Mouse (Mus musculus) embryo, embryonic 10.5 days (tissue): ENCODE measurements around the gene Farsb.
"Not testable (repeated sequence)": the region's sequence is repeated elsewhere in the genome, so short reads cannot be mapped to it uniquely, and the experiment has no call there.

ENCODE experiments used
- DNase-seq: peaks from one replicate; pipeline ENCODE4 v3.0.0-alpha.2; 2015; ENCODE audit warnings: low spot score

The Farsb gene

GRCm38 (mm10) chr1:78488752-78489492, at the start of gene Farsb:
Gene Farsb (minus strand): TSS chr1:78488897.
- DNase-seq: peak; percentile 94

GRCm38 (mm10) chr1:78538396-78538795, 49.7 kb upstream of the Farsb start:
- DNase-seq: no peak

GRCm38 (mm10) chr1:78537494-78538010, 48.9 kb upstream of the Farsb start:
- DNase-seq: peak; percentile 46

DNA sequence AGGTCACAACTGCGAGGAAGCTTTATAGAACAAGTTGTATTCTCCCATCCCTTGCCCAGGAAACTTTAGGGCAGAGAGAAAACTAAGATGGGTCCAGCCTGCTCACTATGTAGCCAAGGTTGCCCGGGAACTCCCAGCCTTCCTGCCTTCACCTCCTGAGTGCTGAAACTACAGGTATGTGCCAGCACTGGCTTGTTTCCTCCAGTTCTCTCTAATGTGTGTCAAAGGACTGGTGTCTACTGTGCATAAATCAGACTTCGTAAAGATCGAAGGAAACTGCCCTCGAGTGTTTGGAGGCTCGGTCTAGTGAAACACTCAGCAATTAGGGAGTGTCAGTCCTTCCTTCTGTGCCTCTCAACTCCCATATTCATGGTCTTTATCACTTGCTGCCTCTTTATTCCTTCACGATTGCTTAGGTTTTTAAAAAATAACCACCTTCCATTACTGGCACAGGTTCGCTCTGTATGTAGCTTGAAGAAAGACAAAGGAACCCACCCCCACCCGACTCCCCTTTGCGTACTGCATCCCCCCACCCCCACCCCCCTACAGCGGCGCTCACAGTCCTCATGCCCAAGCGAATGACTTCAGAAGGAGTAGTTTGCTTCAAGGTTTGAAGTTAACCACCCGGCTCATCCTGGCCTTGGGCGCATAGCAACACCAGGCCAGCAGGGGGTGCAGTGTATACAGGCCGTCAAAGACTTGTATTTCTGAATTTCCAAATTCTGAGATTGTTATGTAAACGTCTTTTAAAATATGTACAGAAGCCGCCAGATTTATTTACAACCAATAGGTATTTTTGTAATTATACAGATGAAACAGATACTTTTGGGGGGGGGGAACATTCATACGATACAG, 47.8 kb upstream of the Farsb start:
- peak; percentile 85 for DNase-seq

- DNase-seq: no peak
Observed at GRCm38 (mm10) chr1:78534428-78535150, 45.9 kb upstream of the Farsb start.

DNA sequence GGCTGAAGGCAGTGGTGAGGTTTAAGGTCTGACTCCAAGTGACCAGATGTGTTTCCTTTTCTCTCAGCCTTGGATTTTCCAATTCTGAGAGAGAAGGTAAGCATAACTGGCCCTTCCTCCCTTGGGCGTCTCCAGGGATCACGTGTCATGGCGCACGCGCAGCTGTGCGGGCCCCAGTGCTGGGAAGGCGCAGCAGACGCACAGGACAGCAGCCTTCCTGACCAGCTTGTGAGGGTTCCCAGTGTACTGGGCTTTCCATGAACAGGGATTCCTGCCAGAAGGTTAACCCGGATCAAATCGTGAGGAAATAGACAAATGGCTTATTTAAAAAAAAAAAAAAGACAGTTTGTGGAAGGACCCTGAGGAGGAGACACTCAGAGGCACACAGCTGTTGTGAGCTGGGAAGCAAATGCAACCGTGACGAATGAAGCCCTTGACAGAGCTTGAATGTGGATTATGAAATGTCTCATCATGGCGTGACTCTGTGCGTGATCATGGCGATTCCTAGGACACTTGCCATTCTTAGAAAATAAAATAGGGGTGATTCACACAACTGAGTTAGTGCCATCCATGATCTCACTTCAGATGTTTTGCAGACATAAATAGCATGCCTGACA, 43.6 kb upstream of the Farsb start:
- DNase-seq: no peak

DNA sequence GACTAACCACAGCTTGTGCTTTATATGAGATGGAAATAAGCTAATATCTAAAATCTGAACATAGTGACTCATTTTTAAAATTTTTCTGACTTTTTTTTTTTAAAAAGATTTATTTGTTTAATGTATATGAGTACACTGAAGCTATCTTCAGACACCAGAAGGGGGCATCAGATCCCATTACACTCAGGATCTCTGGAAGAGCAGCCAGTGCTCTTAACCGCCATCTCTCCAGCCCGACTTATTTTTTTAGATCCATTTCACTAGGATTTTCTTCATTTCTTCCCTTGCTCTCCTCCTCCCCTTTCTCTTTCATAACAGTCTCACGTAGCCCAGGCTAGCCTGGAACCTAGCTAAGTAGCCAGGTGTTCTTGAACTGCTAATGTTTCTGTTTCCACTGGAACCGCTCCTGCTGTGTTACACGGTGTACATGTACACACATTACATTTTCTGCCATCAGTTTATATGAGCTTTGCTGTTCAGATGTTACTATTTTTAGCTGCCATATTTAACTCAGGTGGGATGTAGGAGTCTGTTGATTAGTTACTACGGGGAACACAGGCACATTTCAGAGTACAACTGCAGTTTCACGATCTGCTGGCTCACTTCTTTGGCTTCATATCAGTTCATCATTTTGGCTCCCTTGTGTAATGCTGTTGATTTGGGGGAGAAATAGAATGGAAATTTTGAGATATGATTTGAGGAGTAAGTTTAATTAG, 42.0 kb upstream of the Farsb start:
- DNase-seq: peak; percentile 36

DNA sequence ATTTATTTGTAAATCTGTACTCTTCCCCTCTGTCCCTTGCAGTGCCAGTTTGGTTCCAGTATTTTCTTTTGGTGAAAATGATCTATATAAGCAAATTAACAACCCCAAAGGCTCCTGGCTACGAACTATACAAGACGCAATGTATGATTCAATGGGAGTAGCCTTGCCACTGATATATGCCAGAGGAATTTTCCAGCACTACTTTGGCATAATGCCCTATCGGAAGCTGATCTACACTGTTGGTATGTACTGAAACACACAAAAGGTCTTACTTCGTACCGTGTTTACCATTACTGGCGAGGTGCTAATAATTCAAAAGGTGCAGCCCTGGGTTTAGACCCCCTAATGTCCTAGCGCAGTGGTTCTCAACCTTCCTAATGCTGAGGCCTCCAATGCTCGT, 40.3 kb upstream of the Farsb start:
- no peak for DNase-seq

DNA sequence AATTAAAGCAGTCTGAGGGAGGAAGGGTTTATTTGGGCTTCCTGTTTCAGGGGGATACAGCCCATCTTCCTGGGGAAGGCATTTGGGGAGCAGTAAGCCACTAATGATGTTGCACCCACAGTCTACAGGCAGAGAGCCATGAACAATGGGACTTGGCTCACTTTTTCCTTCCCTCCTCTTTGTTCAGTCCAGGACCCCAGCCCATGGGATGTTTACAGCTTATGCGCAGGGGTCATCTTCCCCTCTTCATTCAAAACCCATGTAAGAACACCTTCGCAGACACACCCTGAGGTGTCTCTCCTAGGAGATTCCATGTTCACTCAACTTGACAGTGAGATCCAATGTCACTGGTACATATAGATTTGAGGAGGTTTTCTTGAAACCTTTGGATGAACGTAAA, 39.7 kb upstream of the Farsb start:
- DNase-seq: no peak

DNA sequence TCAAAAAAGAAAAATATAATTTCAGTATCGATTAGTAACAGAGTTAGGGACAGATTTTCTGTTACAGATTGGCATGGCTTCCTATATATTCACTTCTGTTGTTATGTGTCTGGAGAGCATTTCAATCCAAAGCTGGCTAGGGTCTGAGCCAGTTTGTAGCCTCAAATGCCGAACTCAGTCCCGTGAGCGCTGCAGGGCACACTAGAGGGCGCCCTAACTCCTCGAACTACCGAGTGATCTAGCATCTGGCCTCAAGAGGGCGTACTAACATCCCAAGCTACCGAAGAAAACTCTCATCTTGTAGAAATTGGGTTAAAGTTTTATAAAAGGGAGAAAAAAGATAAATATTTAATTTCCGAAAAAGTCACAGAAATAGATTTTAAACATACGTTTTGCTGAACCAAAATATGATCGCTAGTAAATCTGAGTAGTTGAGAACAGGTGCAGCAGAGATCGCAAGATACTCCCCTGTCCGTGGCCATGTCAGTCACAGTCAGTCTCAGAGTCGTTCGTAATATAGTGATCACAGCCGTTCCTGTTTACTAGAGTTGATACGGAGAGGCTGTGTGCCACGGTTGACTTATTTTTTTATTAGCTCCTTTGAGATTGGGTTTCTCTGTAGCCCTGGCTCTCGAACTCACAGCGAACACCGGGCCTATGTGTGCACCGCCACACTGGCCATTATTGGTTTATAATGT, 36.6 kb upstream of the Farsb start:
- peak; percentile 84 for DNase-seq

DNA sequence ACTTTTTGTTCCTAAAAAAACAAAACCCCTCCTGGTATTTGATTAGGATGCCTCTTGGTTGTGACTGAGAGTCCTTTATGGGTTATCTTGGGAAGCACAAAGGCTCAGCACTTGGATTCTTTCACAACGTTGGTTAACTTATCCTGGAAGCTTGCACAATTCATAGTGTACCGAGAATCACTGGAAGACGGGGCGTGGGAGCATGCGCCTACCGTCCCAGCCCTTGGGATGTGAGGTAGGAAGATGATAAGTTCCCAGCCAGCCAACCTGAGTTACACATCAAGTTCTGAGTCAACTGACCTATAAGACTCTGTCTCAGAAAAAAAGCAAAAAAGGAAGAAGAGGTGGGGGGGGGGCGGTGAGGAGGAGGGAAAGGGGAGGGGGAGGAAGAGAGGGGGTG, 30.2 kb upstream of the Farsb start:
- DNase-seq: no peak

GRCm38 (mm10) chr1:78512756-78513155, 24.1 kb upstream of the Farsb start:
- DNase-seq: no peak

DNA sequence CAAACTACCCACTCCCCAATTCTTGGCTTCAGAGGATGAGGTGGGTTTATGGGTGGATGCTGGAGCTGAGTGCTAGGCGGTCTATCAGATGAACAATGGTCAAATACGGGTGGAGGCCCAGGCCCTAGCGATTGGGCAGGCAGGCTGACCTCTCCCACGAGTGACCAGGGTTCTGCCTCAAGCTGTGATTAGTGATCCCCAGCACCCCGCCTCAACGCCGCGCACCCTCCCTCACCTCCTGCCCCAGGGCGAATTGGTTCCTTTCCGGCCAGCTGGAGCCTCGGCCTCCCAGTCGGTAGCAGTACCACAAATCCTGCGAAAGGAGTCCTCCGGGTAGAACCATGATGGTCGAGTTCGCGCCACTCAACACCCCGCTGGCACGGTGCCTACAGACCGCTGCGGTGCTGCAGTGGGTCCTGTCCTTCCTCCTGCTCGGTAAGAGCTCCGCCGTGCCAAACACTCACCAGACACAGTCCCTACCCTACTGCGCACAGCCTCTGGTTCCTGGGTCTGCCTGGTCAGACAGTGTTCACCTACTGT, 23.0 kb upstream of the Farsb start, which contains the start of gene BC035947:
Gene BC035947 (minus strand): TSS at position 538 of the 540 bp plus-strand sequence.
- DNase-seq: peak; percentile 48

DNA sequence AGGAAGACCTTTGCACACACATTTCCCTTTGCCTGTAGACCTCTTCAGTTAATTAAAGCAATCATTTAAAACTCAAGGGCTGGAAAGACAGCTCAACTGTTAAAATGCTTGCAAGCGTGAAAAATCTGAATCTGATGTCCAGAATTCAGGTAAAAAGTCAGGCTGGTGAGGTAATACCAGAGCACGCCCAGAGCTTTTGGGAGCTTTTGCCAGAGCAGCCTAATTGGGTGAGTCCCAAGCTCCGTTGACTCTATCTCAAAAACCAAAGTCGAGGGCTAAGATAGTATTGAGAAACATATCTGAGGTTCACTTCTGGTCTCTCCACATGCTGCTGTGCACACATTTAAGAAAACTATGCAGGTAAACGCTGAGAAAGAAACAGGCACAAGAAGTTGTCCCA, 22.2 kb upstream of the Farsb start, which contains the start of gene Mogat1:
Gene Mogat1 (plus strand): TSS at position 130 of the 400 bp plus-strand sequence.
- no peak for DNase-seq

GRCm38 (mm10) chr1:78507137-78507536, 18.4 kb upstream of the Farsb start:
- DNase-seq: no peak

- no peak for DNase-seq
Observed at GRCm38 (mm10) chr1:78502527-78502926, 13.8 kb upstream of the Farsb start.

DNA sequence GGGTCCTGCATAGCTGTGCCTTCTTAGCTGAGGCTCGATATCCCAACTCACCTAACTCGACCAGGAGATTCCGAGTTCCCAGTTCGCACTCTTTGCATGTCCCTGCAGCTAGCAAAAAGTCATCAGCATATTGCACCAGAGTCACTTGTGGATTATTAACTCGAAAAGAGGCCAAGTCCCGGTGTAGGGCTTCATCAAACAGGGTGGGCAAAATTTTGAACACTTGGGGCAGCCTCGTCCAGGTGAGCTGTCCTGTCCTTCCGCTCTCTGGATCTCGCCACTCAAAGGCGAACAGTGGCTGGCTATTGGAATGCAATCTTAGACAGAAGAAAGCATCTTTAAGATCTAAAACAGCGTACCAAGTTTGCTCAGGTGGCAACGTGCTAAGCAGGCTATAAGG, 13.2 kb upstream of the Farsb start:
- not testable (repeated sequence) for DNase-seq

- DNase-seq: no peak
Observed at GRCm38 (mm10) chr1:78501036-78501435, 12.3 kb upstream of the Farsb start.

- no peak for DNase-seq
Observed at GRCm38 (mm10) chr1:78490143-78490542, 1.4 kb upstream of the Farsb start.

GRCm38 (mm10) chr1:78488427-78488751, 308 bp downstream of the Farsb start:
- DNase-seq: no peak
